Mouse (Mus musculus): ENCODE results near the gene Car5b.

DNA sequence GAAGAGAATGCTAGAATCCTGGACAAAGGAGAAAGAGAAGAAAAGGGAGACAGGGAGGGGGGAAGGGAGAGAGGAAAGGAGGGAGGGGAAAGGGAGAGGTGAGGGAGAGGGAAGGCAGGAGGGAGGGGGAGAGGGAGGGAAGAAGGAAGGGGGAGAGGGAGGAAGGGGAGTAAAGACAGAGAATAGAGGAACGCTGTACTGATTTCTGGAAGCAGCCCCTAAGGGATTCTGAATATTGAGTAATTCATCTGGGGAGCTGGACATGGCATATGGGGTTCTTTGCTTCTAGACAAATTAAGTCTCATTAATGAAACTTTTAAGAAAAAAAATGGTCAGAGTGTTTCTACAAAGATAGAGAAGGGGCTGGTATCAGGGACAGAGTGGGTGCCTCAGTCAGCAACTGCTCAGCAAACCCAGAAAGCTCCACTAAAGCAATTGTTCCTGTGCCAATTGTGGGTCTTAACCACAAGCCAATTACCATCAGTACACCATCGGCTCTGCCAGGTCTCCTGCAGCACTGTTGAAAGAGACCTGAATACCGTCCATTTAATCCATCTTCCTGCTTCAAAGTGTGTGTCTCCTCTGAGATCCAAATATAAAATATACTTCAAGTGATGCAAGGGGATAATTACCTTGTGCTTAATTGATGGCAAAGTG, 40.0 kb downstream of the Car5b start:
- TF ChIP-seq CTCF (IDR thresholded peaks at IDR 0.05; ENCODE audit: insufficient read depth, low read length) (no peak), POLR2A (IDR thresholded peaks at IDR 0.05; ENCODE audit: borderline replicate concordance, extremely low read depth, low read depth, low read length) (no peak)

Data from lung, adult 2 months (tissue).